Mouse (Mus musculus) olfactory bulb, adult 2 months (tissue): Measurements from ENCODE around the gene Efna2. TPM values are rescaled to one million over a fixed set of nuclear protein-coding genes. Genes with fewer than 3 reads are reported as not detected.

ENCODE experiments used
- H3K27ac ChIP-seq: fragments of 200-500 bp; 2 replicates; pipeline ENCODE4 v1.5.1; 2012; ENCODE audit warnings: low read depth, low read length; ENCODE audit not compliant: insufficient read depth
- H3K4me1 ChIP-seq: fragments of 200-500 bp; 2 replicates; pipeline ENCODE4 v1.6.1; 2012; ENCODE audit warnings: low read length; ENCODE audit not compliant: control insufficient read depth, insufficient read depth
- H3K4me3 ChIP-seq: fragments of 200-500 bp; 2 replicates; pipeline ENCODE4 v1.5.1; 2012; ENCODE audit warnings: mild to moderate bottlenecking, low read depth, low read length, moderate library complexity; ENCODE audit not compliant: insufficient read depth
- CTCF ChIP-seq: fragments of 200-500 bp; IDR thresholded peaks from 2 replicates; pipeline ENCODE4 v1.5.1; 2012; ENCODE audit warnings: low read depth, mild to moderate bottlenecking, low read length, moderate library complexity; ENCODE audit not compliant: insufficient read depth
- POLR2A ChIP-seq: fragments of 200-500 bp; IDR thresholded peaks from 2 replicates; pipeline ENCODE4 v1.6.1; 2012; ENCODE audit warnings: mild to moderate bottlenecking, low read depth, low read length, moderate library complexity; ENCODE audit not compliant: insufficient read depth
- WGBS: fragments of 180-500 bp; shearing (Covaris S2); methylation state at CpG from one replicate; pipeline ENCODE4 v1.1.7; 2018; 5-methylcytosine and 5-hydroxymethylcytosine counted together
- polyA plus RNA-seq: library from polyadenylated mRNA; stranded (reverse); fragments of >200 nt; gene quantifications from 2 replicates; pipeline ENCODE4 v1.2.4, GENCODE M21; 2012; ENCODE audit warnings: low replicate concordance; ENCODE audit not compliant: missing spikeins, insufficient read depth, insufficient read length

The Efna2 gene
- not detected in 2 replicates for polyA plus RNA-seq

DNA sequence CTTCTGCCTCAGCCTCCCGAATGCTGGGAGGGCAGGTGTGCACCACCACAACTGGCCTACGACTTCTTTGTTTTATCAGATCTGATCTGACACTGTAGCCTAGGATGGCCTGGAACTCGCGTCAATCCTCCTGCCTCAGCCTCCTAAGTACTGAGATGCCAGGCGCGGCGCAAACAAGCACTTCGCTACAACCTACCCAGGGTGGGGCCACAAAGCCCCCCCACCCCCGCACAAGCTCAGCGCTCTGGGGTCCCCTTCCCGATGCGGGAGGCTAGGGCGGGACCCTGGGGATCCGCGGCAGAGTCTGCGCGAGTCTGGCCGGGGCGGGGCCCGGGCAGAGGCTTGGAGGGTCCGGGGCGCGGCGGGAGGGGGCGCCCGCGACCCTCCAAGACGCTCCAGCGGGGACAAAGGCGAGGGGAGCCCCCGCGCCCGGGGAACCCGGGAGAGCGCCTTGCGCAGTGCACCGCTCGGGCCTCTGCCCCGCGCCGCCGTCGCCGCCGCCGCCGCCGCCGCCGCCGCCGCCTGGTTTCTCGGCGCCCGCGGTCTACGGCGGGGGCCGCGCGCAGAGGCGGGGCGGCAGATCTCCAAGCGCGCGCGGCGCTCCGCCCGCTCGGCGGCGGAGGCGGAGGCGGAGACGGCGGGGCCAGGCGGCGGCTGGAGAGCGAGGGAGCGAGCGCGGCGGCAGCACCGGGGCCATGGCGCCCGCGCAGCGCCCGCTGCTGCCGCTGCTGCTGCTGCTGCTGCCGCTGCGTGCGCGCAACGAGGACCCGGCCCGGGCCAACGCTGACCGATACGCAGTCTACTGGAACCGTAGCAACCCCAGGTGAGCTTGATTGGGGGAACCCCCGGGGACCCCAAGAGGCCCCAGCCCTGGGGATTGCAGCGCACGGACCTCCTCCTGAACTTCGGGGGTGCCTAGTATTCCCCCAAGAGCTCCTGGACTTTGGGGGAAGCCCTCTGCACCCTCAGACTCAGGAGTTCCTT, at the start of gene Efna2:
Efna2 (plus strand) TSS at position 415 of the 984 bp plus-strand sequence.
- H3K4me3 ChIP-seq: peak within 1 kb of the TSS; percentile 90
- peak; percentile 66 for TF ChIP-seq POLR2A
- TF ChIP-seq CTCF: no peak
- peak within 1 kb of the TSS; percentile 58 for H3K27ac ChIP-seq
- WGBS: 6% methylated on average over 96 of the region's 106 CpGs
- H3K4me1 ChIP-seq: peaks cover 21% of the 10 kb centered on the region

DNA sequence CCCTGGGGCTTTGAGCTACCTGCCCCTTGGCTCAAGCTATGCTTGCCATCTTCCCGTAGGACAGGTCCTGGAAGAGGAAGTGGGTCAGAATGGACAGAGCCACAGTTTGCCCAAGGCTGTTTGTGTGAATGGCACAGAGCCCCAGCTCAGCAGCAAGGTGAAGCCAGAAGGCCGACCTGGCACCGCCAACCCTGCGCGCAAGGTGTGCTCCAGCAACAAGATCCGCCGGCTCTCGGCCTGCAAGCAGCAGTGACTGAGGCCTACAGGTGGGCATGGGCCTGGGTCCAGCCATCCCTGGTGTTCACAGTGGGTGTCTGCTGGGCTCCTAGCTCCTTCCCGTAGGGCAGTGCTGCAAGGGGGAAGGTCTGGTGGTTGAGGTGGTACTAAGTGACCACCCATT, 49.4 kb upstream of the Efna2 start:
- no peak overlapping the region for H3K27ac ChIP-seq
- TF ChIP-seq CTCF (no peak), POLR2A (0 out of 2 replicates have a peak, but pooled peaks have one; percentile 15)
- H3K4me1 ChIP-seq: peaks cover 31% of the 10 kb centered on the region
- WGBS: 85% methylated on average over 9 of the region's 9 CpGs
- H3K4me3 ChIP-seq: no peak overlapping the region

DNA sequence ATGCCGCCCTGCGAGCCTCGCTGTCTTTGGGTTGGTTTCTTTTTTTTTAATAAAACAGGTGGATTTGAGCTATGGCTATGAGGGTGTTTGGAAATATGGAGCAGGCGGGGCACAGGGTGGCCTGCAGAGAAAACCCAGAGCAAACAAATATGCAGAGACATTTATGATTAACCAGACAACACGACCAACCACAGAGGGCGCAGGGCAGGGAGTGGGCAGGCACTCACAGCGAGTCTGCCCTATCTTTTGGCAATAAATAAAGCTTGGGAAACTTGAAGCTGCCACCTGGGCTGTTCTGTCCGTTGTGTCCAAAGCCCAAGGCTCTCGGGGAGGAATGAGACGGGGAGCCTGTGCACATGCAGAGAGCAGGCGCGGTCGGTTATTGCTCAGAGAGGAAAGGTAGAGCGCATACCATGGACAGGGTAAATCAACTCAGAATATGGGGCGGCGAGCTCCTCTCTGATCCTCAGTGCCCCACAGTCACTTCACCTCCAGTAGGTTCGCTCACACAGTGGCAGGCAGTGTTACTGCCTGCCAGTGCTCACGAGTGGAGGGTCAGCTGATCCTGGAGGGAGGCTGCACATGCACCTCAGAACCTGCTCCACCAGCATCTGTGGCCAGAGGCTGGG, 48.8 kb upstream of the Efna2 start:
- Histone ChIP-seq H3K27ac (no peak overlapping the region), H3K4me3 (no peak overlapping the region), H3K4me1 (peaks cover 31% of the 10 kb centered on the region)
- TF ChIP-seq POLR2A: no peak
- no peak for TF ChIP-seq CTCF
- WGBS: 78% methylated on average over 18 of the region's 18 CpGs

DNA sequence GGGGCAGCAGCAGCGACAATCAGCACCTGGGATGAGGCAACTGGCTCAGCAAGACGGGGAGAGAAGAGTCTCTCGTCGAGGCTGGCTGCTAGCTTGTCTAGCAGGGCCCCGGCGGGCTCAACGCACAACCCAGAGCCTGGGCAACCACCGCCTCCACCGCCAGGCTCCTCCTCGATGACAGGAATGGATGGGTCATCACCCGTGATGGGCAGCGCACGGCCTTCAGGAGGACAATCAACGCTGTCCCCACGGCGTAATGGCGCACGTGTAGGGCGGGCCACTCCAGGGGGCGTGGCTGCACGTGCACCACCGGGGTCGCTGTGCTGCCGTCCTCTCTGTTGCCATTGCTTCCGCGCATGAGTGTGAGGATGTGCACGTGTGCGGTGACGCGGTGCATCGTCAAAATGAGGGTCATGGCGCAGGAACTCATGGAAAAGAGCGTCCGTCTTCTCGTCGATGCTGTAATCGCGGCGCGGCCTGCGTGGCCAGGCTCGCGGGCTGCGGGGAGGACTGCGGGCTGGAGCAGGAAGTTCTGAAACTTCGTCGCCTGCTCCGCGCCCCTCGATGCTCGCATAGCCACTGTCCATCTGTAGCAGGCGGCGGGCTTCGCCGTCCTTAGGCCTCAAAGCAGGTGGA, 47.8 kb upstream of the Efna2 start:
- Histone ChIP-seq H3K4me1 (peaks cover 31% of the 10 kb centered on the region), H3K27ac (no peak overlapping the region), H3K4me3 (no peak overlapping the region)
- TF ChIP-seq POLR2A: no peak
- TF ChIP-seq CTCF: no peak
- 32% methylated on average over 55 of the region's 55 CpGs for WGBS

DNA sequence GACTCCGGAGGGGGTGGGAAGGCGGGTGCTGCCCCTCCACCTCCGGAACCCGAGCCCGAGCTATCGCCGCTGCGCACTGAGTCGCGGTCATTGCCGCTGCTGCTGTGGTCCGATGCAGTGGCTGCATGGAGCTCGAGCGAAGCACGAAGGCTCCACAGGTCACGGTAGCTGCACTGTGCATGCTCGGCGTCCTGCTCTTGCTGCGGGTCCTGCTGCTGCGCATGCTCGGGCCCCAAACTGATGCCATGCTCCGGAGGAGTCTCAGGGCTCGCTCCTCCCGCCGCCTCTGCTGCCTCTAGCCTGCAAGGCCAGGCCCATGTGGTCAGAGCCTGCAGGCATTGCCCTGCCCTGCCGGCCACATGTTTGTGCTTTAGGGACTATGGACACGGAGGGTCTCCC, 47.3 kb upstream of the Efna2 start:
- H3K4me3 ChIP-seq: no peak overlapping the region
- peaks cover 36% of the 10 kb centered on the region for H3K4me1 ChIP-seq
- TF ChIP-seq POLR2A (0 out of 2 replicates have a peak, but pooled peaks have one; percentile 3), CTCF (no peak)
- H3K27ac ChIP-seq: no peak overlapping the region
- WGBS: 57% methylated on average over 27 of the region's 27 CpGs

DNA sequence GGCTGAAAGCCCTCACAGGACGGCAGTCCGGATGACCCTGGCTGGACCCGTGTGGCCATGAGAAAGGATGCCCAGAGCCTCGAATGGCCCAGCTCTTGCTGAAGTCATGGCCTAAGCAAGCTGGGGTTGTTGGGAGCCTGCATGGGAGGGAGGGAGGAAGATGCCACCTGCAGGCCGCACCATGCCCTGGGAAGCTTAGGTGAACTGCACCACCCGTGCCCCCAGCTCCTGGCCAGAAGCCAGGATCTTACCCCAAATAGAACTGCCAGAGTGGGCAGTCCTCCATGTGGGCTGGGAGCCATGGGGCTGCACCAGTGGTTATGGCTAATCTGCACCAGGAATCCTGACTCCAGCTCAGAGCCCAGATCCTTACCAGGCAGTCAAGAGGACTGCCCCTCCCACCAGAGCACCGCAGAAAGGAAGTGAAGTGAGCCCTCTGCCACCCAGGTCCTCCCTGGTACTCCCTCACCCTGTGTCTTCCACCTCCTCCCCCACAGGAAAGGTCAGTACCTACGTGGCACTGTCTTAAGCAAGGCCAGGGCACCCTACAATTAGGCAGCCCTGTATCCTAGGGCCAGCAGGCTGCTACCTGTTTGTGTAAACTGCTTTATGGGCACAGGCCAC, 45.9 kb upstream of the Efna2 start:
- Histone ChIP-seq H3K27ac (peak overlapping the region; percentile 17; the same call in 1 of the 2 replicates), H3K4me3 (no peak overlapping the region), H3K4me1 (peaks cover 43% of the 10 kb centered on the region)
- TF ChIP-seq CTCF (no peak), POLR2A (no peak)
- 27% methylated on average over 8 of the region's 8 CpGs for WGBS

DNA sequence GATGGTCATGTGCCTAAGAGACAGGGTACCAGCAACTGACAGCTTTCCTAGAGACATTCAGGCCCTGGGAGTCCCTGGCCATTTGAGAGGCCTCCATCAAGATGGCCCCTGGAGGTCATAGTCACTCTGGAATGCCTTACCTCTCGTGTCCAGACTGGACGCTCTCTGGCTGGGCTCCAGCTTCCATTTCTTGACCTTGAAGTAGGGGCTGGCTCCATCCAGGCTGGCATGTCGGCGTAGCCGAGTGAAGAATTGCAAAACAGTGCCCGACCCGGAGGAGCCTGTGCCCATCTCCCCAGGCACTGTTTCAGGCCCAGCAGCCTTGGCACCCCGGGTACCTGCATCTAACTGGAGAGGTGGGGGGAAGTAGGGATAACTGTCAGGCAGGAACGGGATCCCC, 44.9 kb upstream of the Efna2 start:
- Histone ChIP-seq H3K27ac (no peak overlapping the region), H3K4me1 (peaks cover 50% of the 10 kb centered on the region), H3K4me3 (no peak overlapping the region)
- TF ChIP-seq POLR2A (no peak), CTCF (no peak)
- 85% methylated on average over 9 of the region's 9 CpGs for WGBS

DNA sequence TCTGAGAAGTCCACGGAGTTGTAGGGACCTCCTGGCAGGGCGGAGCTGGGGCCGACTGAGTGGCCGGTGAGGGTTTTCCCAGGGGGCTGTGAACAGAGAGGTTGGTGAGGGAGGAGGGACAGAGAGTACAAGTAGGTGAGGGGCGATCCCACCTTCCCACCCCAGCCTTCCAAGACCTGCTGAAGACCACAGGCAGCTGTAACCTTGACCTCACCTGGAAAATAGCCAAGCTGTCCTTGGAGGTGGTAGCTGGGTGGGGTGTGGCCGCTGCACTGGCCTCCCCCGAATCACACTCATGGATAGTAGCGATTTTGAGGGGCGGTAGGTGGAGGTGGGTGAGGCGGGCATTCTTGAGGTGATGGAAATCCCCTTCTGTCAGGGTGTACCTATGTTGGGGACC, 44.1 kb upstream of the Efna2 start:
- Histone ChIP-seq H3K4me1 (peaks cover 50% of the 10 kb centered on the region), H3K27ac (no peak overlapping the region), H3K4me3 (no peak overlapping the region)
- 84% methylated on average over 10 of the region's 10 CpGs for WGBS
- no peak for TF ChIP-seq CTCF
- no peak for TF ChIP-seq POLR2A

DNA sequence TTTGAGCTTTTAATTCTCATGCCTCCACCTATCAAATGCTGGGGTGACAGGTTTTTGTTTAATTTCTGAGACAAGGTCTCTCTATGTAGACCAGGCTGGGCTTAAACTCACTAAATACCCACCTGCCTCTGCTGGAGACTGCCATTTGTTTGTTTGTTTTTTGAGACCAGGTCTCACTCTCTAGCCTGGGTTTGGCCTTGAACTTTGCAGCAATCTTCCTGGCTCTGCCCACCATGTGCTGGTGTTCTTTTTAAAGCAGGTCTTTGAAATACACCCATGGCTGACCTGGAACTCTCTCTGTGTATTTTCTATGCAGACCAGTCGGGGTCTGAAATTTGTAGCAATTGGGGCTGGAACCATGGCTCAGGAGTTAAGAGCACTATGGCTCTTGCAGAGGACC, 43.6 kb upstream of the Efna2 start:
- Histone ChIP-seq H3K27ac (no peak overlapping the region), H3K4me3 (no peak overlapping the region), H3K4me1 (peaks cover 49% of the 10 kb centered on the region)
- WGBS: 97% methylated on average over 1 of the region's 1 CpGs
- TF ChIP-seq CTCF (no peak), POLR2A (no peak)
